Mouse (Mus musculus) cerebellum, postnatal 14 days (tissue): ENCODE results near the gene Zfp266.
A peak's percentile ranks its signal among the peaks of the same experiment; 100 is the strongest.

Experiments used
- DNase-seq, 2 experiments: peaks; one replicate each; pipeline ENCODE4 v3.0.0; 2021; ENCODE audit warnings: mixed read lengths in 2 of 2

The Zfp266 gene

GRCm38 (mm10) chr9:20491858-20492526, 29.2 kb downstream of the Zfp266 start:
- peak; percentile 8 to 26 for DNase-seq

- DNase-seq, result no peak
These were observed 31.7 kb downstream of the Zfp266 start for GRCm38 (mm10) chr9:20489536-20489935.

GRCm38 (mm10) chr9:20479396-20479795, 41.8 kb downstream of the Zfp266 start:
- peak; percentile 59 for DNase-seq

DNA sequence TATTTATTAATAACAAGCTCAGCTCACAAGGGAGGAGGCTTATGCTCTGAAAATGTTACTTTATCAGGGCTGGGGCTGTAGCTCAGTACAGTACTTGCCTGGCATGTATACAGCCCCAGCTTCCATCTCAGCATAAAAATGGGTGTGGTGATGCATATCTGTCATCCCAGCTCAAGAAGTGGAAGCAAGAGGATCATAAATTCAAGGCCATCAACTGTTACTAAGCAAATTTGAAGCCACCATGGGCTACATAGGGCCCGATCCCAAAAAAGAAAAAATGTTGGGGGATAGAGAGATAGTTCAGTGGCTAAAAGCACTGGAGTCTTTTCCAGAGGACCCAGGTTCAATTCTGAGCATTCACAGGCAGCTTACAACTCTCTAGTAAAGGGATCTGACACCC, 44.6 kb downstream of the Zfp266 start:
- DNase-seq, result no peak

- peak; percentile 85 to 87 for DNase-seq
These were observed 54.3 kb downstream of the Zfp266 start for GRCm38 (mm10) chr9:20466761-20467442.

DNA sequence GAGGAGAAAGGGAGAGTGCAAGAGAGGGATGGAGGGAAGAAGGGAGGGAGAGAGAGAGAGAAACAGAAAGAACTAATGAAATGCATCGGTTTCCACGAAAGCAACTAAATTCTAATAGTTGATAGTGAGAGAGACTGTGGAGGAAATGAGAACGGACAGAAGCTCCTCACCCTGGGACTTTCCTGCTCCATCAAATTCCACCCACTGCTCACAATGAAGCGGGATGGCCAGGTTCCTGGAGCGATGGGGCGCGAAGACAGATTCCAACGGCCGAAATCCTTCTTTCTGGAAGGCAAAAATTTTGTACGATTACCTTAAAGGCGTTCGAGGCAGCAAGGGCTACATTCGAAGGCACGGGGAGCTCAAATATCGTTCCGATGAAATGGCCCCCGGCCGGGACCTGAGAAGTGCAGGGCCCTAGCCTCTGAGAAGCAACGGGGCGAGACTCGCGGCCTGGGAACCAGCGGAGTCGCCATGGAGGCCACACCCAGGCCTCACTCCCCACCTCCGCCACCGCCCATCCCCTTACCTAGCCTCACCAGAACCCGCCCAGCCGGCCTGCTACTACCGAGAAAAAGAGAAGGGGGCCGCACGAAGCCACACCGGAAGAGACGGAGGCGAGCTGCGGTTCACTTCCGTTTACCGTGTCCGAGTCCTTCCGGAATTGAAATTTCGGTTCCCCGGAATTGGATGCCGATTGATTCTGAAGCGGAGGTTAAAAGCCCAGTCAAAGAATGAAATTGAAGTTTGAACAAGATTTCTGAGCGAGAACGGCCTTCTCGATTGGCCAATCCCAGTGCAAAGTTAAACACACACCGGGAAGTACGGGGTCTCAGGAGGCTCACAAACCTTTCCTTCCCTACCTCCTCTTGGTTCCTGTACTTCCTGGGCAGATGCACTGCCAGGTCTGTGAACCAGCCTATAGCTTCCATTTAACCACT, 61.6 kb downstream of the Zfp266 start, which contains the start of gene Zfp26:
Zfp26 (minus strand) TSS at position 786 of the 941 bp plus-strand sequence.
- peak; percentile 80 to 82 for DNase-seq

- DNase-seq, result no peak
These were observed 67.6 kb downstream of the Zfp266 start for GRCm38 (mm10) chr9:20453647-20454046.

DNA sequence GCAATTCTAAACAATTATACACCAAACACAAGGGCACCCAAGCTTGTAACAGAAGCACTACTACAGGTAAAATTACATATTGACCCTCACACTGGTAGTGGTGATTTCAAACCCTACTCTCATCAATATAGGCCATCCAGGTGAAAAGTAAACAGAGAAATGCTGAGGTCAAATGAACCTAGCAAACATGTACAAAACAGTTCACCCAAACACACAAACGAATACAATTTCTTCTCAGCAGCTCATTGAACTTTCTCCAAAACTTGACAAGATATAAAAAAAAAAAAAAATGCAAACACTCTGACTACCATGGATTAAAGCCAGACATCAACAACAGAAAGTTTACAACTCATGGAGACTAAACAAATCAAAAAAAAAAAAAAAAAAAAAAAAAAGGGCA, 69.7 kb downstream of the Zfp266 start:
- DNase-seq, result no peak
